Mouse (Mus musculus) right cerebral cortex, postnatal 4 days (tissue): ENCODE results near the gene Fkbp6.
A peak's percentile ranks its signal among the peaks of the same experiment; 100 is the strongest.
"Not testable (repeated sequence)": the region's sequence is repeated elsewhere in the genome, so short reads cannot be mapped to it uniquely, and the experiment has no call there.

Experiments used
- DNase-seq: peaks from one replicate; pipeline ENCODE4 v3.0.0-alpha.2; 2022

Gene Fkbp6

GRCm38 (mm10) chr5:135349862-135350261 is at the start of gene Fkbp6:
Gene Fkbp6 (minus strand): TSS chr5:135350044.
- DNase-seq = no peak

GRCm38 (mm10) chr5:135399382-135399781 is 49.5 kb upstream of the Fkbp6 start:
- no peak for DNase-seq

GRCm38 (mm10) chr5:135395826-135396225 is 46.0 kb upstream of the Fkbp6 start:
- DNase-seq = peak; percentile 41

- DNase-seq = peak; percentile 86
Observed at GRCm38 (mm10) chr5:135394004-135394823, 44.4 kb upstream of the Fkbp6 start, which contains the start of gene Pom121. Gene Pom121 (minus strand): TSS chr5:135394546.

GRCm38 (mm10) chr5:135383771-135384170 is 33.9 kb upstream of the Fkbp6 start:
- DNase-seq = no peak

- no peak for DNase-seq
Observed at GRCm38 (mm10) chr5:135382746-135383145, 32.9 kb upstream of the Fkbp6 start.

- no peak for DNase-seq
Observed at GRCm38 (mm10) chr5:135381356-135381925, 31.6 kb upstream of the Fkbp6 start.

GRCm38 (mm10) chr5:135380681-135381080 is 30.8 kb upstream of the Fkbp6 start:
- no peak for DNase-seq

- no peak for DNase-seq
Observed at GRCm38 (mm10) chr5:135376341-135376740, 26.5 kb upstream of the Fkbp6 start.

GRCm38 (mm10) chr5:135375167-135375566 is 25.3 kb upstream of the Fkbp6 start:
- peak; percentile 50 for DNase-seq

- DNase-seq = no peak
Observed at GRCm38 (mm10) chr5:135373601-135374000, 23.8 kb upstream of the Fkbp6 start.

GRCm38 (mm10) chr5:135371195-135371594 is 21.4 kb upstream of the Fkbp6 start:
- DNase-seq = no peak

GRCm38 (mm10) chr5:135369787-135370654 is 20.2 kb upstream of the Fkbp6 start, which contains the start of gene Nsun5:
Gene Nsun5 (plus strand): TSS chr5:135369953.
- DNase-seq = peak; percentile 98

GRCm38 (mm10) chr5:135369196-135369595 is 19.4 kb upstream of the Fkbp6 start:
- not testable (repeated sequence) for DNase-seq

GRCm38 (mm10) chr5:135368312-135368711 is 18.5 kb upstream of the Fkbp6 start:
- DNase-seq = no peak

- no peak for DNase-seq
Observed at GRCm38 (mm10) chr5:135367841-135368240, 18.0 kb upstream of the Fkbp6 start.

- no peak for DNase-seq
Observed at GRCm38 (mm10) chr5:135363540-135363939, 13.7 kb upstream of the Fkbp6 start.

GRCm38 (mm10) chr5:135362572-135362971 is 12.7 kb upstream of the Fkbp6 start:
- DNase-seq = no peak

GRCm38 (mm10) chr5:135359772-135360171 is 9.9 kb upstream of the Fkbp6 start:
- DNase-seq = no peak

- no peak for DNase-seq
Observed at GRCm38 (mm10) chr5:135357556-135357955, 7.7 kb upstream of the Fkbp6 start.

- DNase-seq = no peak
Observed at GRCm38 (mm10) chr5:135356090-135356489, 6.2 kb upstream of the Fkbp6 start.

- DNase-seq = no peak
Observed at GRCm38 (mm10) chr5:135353564-135353963, 3.7 kb upstream of the Fkbp6 start.

GRCm38 (mm10) chr5:135352995-135353394 is 3.2 kb upstream of the Fkbp6 start, which contains the start of gene Trim50:
Gene Trim50 (plus strand): TSS chr5:135353295.
- DNase-seq = no peak
